Mouse (Mus musculus) heart, postnatal 25 days (tissue): ENCODE results near the gene Lsm4. TPM values are rescaled to one million over a fixed set of nuclear protein-coding genes. Genes with fewer than 3 reads are reported as not detected.

Source experiments
- DNase-seq: peaks from one replicate; pipeline ENCODE4 v3.0.0; 2022; ENCODE audit warnings: low spot score
- intact Hi-C: fragments of 180-260 bp; cut with DNase I; formaldehyde crosslinking; loops from one replicate; pipeline ENCODE4 v1.15.1; 2025
- total RNA-seq, 2 experiments: library from RNA; stranded (reverse); gene quantifications; 2 replicates each; pipeline ENCODE4 v1.2.3; 2021

Lsm4 gene
- total RNA-seq, 2 experiments from 2014 or later, result 60.6 to 62.9 TPM

- intact Hi-C loops, result no loop called here
- DNase-seq, result no peak
These were observed 25.5 kb upstream of the Lsm4 start for GRCm38 (mm10) chr8:70647343-70648163.

GRCm38 (mm10) chr8:70648164-70648442 is 24.9 kb upstream of the Lsm4 start:
- intact Hi-C loops, result no loop called here
- DNase-seq, result no peak

- intact Hi-C loops, result no loop called here
- no peak for DNase-seq
These were observed 24.1 kb upstream of the Lsm4 start for GRCm38 (mm10) chr8:70648921-70649320.

GRCm38 (mm10) chr8:70649324-70649723 is 23.7 kb upstream of the Lsm4 start:
- intact Hi-C loops, result no loop called here

GRCm38 (mm10) chr8:70650351-70650750 is 22.7 kb upstream of the Lsm4 start:
- DNase-seq, result no peak
- intact Hi-C loops, result loop anchor here (5.0 kb wide), 1 partner anchor 38 kb away; no protein-coding TSS in a partner anchor

More at GRCm38 (mm10) chr8:70649324-70649723, 23.7 kb upstream of the Lsm4 start:
- DNase-seq, result peak; percentile 83

GRCm38 (mm10) chr8:70653226-70653625 is 19.8 kb upstream of the Lsm4 start:
- intact Hi-C loops, result loop anchor here (1.0 to 5.0 kb wide), 2 partner anchors 27 to 41 kb away; no protein-coding TSS in a partner anchor
- DNase-seq, result no peak

- DNase-seq, result no peak
- intact Hi-C loops, result loop anchor here (5.0 kb wide), 1 partner anchor 42 kb away; no protein-coding TSS in a partner anchor
These were observed 18.9 kb upstream of the Lsm4 start for GRCm38 (mm10) chr8:70654121-70654520.

- intact Hi-C loops, result no loop called here
These were observed 17.6 kb upstream of the Lsm4 start for GRCm38 (mm10) chr8:70655469-70655868.

GRCm38 (mm10) chr8:70656193-70656790 is 16.8 kb upstream of the Lsm4 start:
- intact Hi-C loops, result no loop called here
- no peak for DNase-seq

More at GRCm38 (mm10) chr8:70655469-70655868, 17.6 kb upstream of the Lsm4 start:
- no peak for DNase-seq

- intact Hi-C loops, result no loop called here
- no peak for DNase-seq
These were observed 15.8 kb upstream of the Lsm4 start for GRCm38 (mm10) chr8:70657214-70657613.

- no peak for DNase-seq
- intact Hi-C loops, result no loop called here
These were observed 15.3 kb upstream of the Lsm4 start for GRCm38 (mm10) chr8:70657739-70658138.

- intact Hi-C loops, result no loop called here
- DNase-seq, result no peak
These were observed 14.0 kb upstream of the Lsm4 start for GRCm38 (mm10) chr8:70658897-70659603.

- peak; percentile 85 for DNase-seq
- intact Hi-C loops, result no loop called here
These were observed 13.3 kb upstream of the Lsm4 start for GRCm38 (mm10) chr8:70659604-70660272.

- intact Hi-C loops, result no loop called here
These were observed 12.7 kb upstream of the Lsm4 start, which contains the start of gene Pgpep1 for GRCm38 (mm10) chr8:70660273-70660725. Gene Pgpep1, minus strand, starts transcription at chr8:70660388.

GRCm38 (mm10) chr8:70663691-70664090 is 9.4 kb upstream of the Lsm4 start:
- DNase-seq, result no peak

More at GRCm38 (mm10) chr8:70660273-70660725, 12.7 kb upstream of the Lsm4 start, which contains the start of gene Pgpep1:
- no peak for DNase-seq

GRCm38 (mm10) chr8:70664631-70665030 is 8.4 kb upstream of the Lsm4 start:
- intact Hi-C loops, result no loop called here
- no peak for DNase-seq

More at GRCm38 (mm10) chr8:70663691-70664090, 9.4 kb upstream of the Lsm4 start:
- intact Hi-C loops, result no loop called here

GRCm38 (mm10) chr8:70665599-70665998 is 7.4 kb upstream of the Lsm4 start:
- DNase-seq, result no peak
- intact Hi-C loops, result no loop called here

GRCm38 (mm10) chr8:70667071-70667470 is 6.0 kb upstream of the Lsm4 start:
- intact Hi-C loops, result no loop called here
- peak; percentile 67 for DNase-seq

GRCm38 (mm10) chr8:70671615-70672324 is 1.3 kb upstream of the Lsm4 start:
- DNase-seq, result peak; percentile 60
- intact Hi-C loops, result no loop called here
